Mouse (Mus musculus) heart, embryonic 16.5 days (tissue): ENCODE data around the gene Ccdc151. TPM values are rescaled to one million over a fixed set of nuclear protein-coding genes. Genes with fewer than 3 reads are reported as not detected.

Experiments
- ATAC-seq: fragments of 200-750 bp; cut with Nextera tagmentation; replicated peaks from 2 replicates; pipeline ENCODE4 v1.8.0; 2017; ENCODE audit warnings: moderate number of reproducible peaks; ENCODE audit not compliant: insufficient read depth, low FRiP score; ENCODE audit errors: extremely low read depth
- H3K27ac ChIP-seq: fragments of 300-500 bp; sonication (generic); 2 replicates; pipeline ENCODE4 v1.5.1; 2014; ENCODE audit warnings: mild to moderate bottlenecking, low read length, control low read depth, moderate library complexity
- H3K27me3 ChIP-seq: fragments of 300-500 bp; sonication (generic); 2 replicates; pipeline ENCODE4 v1.6.1; 2014; ENCODE audit warnings: low read length, mixed read lengths; ENCODE audit not compliant: control insufficient read depth, insufficient read depth
- H3K36me3 ChIP-seq: fragments of 300-500 bp; sonication (generic); 2 replicates; pipeline ENCODE4 v1.6.1; 2014; ENCODE audit not compliant: control insufficient read depth, insufficient read depth
- H3K4me1 ChIP-seq: fragments of 300-500 bp; sonication (generic); 2 replicates; pipeline ENCODE4 v1.6.1; 2014; ENCODE audit warnings: low read length, mixed read lengths; ENCODE audit not compliant: control insufficient read depth, insufficient read depth
- H3K4me2 ChIP-seq: fragments of 300-500 bp; sonication (generic); 2 replicates; pipeline ENCODE4 v1.6.1; 2014; ENCODE audit warnings: low read depth, mild to moderate bottlenecking, control low read depth, low read length
- H3K4me3 ChIP-seq: fragments of 300-500 bp; sonication (generic); 2 replicates; pipeline ENCODE4 v1.5.1; 2014; ENCODE audit warnings: mild to moderate bottlenecking, control low read depth, low read length
- H3K9ac ChIP-seq: fragments of 300-500 bp; sonication (generic); 2 replicates; pipeline ENCODE4 v1.6.1; 2014; ENCODE audit warnings: low read length, control low read depth
- H3K9me3 ChIP-seq: fragments of 300-500 bp; sonication (generic); replicated peaks from 2 replicates; pipeline ENCODE4 v1.6.1; 2016; ENCODE audit warnings: low read length; ENCODE audit not compliant: control insufficient read depth
- WGBS: fragments of 180-500 bp; shearing (Covaris S2); extraction: QIAGEN DNeasy Blood & Tissue Kit; methylation state at CpG from one replicate; pipeline ENCODE4 v1.1.7; 2014; 5-methylcytosine and 5-hydroxymethylcytosine counted together
- polyA plus RNA-seq: library from polyadenylated mRNA; unstranded; fragments of >200 nt; fragmentation: Nextera tagmentation; extraction: Ambion mirVana; gene quantifications from 2 replicates; pipeline ENCODE4 v1.2.1, GENCODE M21; 2015

Gene Ccdc151
- polyA plus RNA-seq, 1 experiment from 2014 or later, result 0.45 TPM

- Histone ChIP-seq H3K4me1 (no peaks in the 10 kb centered on the region), H3K9me3 (0 out of 2 replicates have a peak, but pooled peaks cover 2% of the 10 kb centered on the region), H3K27ac (no peak overlapping the region), H3K4me2 (no peak overlapping the region), H3K27me3 (no peaks in the 10 kb centered on the region), H3K9ac (no peak overlapping the region), H3K36me3 (no peaks in the 10 kb centered on the region), H3K4me3 (no peak overlapping the region)
- 68% methylated on average over 10 of the region's 10 CpGs for WGBS
- ATAC-seq, result no peak
These were observed 35.4 kb upstream of the Ccdc151 start for GRCm38 (mm10) chr9:22037826-22038225.

GRCm38 (mm10) chr9:22035300-22036044, 33.0 kb upstream of the Ccdc151 start:
- no peak overlapping the region for H3K27ac ChIP-seq
- no peaks in the 10 kb centered on the region for H3K4me1 ChIP-seq
- H3K36me3 ChIP-seq, result no peaks in the 10 kb centered on the region
- H3K9me3 ChIP-seq, result 0 out of 2 replicates have a peak, but pooled peaks cover under 1% of the 10 kb centered on the region
- H3K27me3 ChIP-seq, result no peaks in the 10 kb centered on the region
- 56% methylated on average over 6 of the region's 6 CpGs for WGBS
- ATAC-seq, result no peak
- H3K4me2 ChIP-seq, result no peak overlapping the region
- H3K4me3 ChIP-seq, result no peak overlapping the region
- H3K9ac ChIP-seq, result no peak overlapping the region

DNA sequence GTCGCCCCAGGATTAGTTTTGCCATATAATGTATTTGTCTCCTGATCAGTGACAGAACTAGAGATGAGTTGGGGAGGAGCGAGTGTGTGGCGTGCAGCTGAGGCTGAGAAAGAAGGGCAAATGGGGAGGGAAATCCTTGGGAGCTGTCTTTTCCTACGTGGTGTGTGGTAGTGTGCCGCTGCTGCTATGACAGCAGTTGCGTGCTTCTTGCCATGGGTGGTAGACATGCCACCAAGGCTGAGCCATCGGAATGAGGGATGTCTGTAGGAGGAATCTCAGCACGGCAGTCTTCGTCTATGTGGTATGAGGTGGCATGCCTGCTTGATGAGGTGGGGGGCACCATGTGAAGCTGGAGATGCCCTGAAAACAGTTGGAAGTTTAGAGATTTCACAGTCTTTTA, 28.0 kb upstream of the Ccdc151 start:
- no peak for ATAC-seq

GRCm38 (mm10) chr9:22028467-22028866, 26.0 kb upstream of the Ccdc151 start:
- Histone ChIP-seq H3K4me2 (no peak overlapping the region), H3K9ac (no peak overlapping the region), H3K9me3 (no peaks in the 10 kb centered on the region), H3K36me3 (no peaks in the 10 kb centered on the region), H3K4me3 (no peak overlapping the region), H3K27ac (no peak overlapping the region), H3K4me1 (no peaks in the 10 kb centered on the region), H3K27me3 (no peaks in the 10 kb centered on the region)
- no peak for ATAC-seq
- WGBS, result 40% methylated on average over 7 of the region's 7 CpGs

More for the DNA sequence above, 28.0 kb upstream of the Ccdc151 start:
- Histone ChIP-seq H3K4me3 (no peak overlapping the region), H3K27ac (no peak overlapping the region), H3K4me1 (no peaks in the 10 kb centered on the region), H3K4me2 (no peak overlapping the region), H3K27me3 (no peaks in the 10 kb centered on the region), H3K36me3 (no peaks in the 10 kb centered on the region), H3K9ac (no peak overlapping the region), H3K9me3 (no peaks in the 10 kb centered on the region)
- WGBS, result 89% methylated on average over 9 of the region's 9 CpGs

GRCm38 (mm10) chr9:22024592-22024991, 22.2 kb upstream of the Ccdc151 start:
- no peak overlapping the region for H3K4me3 ChIP-seq
- H3K9me3 ChIP-seq, result no peaks in the 10 kb centered on the region
- H3K27ac ChIP-seq, result no peak overlapping the region
- H3K27me3 ChIP-seq, result no peaks in the 10 kb centered on the region
- H3K4me1 ChIP-seq, result no peaks in the 10 kb centered on the region
- H3K36me3 ChIP-seq, result no peaks in the 10 kb centered on the region
- no peak overlapping the region for H3K9ac ChIP-seq
- ATAC-seq, result no peak
- H3K4me2 ChIP-seq, result no peak overlapping the region
- 52% methylated on average over 8 of the region's 8 CpGs for WGBS

DNA sequence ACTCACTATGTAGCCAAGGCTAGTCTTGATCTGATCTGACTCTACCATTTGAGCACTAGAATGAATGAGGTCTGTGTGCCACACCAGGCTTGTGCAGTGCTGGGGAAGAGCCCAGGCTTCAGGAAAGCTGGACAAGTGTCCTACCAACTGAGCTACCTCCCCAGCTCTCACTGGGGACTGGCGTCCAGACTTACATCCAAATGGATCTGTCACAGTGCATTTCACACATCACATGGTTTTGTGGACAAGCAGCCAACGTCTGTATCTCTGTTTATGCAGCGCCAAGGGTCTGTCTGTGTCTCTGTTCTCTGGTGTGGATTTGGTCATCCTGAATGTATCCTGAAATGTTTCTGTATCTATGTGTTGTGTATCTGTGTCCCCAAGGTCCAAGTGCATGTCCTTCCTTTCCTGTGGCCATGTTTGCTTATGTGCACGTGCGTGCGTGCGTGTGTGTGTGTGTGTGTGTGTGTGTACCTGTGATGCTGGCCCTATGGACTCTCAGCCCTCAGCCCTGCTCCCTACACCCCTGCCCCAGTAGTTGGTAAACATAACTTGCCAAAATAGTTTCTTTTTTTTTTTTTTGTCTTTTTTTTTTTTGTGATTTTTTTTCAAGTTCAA, 14.9 kb upstream of the Ccdc151 start:
- ATAC-seq, result no peak
- Histone ChIP-seq H3K27ac (no peak overlapping the region), H3K4me1 (no peaks in the 10 kb centered on the region), H3K4me2 (no peak overlapping the region), H3K4me3 (no peak overlapping the region), H3K36me3 (peaks cover 22% of the 10 kb centered on the region), H3K27me3 (no peaks in the 10 kb centered on the region), H3K9ac (no peak overlapping the region), H3K9me3 (no peaks in the 10 kb centered on the region)
- 67% methylated on average over 7 of the region's 7 CpGs for WGBS

GRCm38 (mm10) chr9:22016245-22016644, 13.8 kb upstream of the Ccdc151 start:
- no peaks in the 10 kb centered on the region for H3K4me1 ChIP-seq
- H3K4me3 ChIP-seq, result no peak overlapping the region
- no peaks in the 10 kb centered on the region for H3K9me3 ChIP-seq
- H3K36me3 ChIP-seq, result peaks cover 32% of the 10 kb centered on the region
- no peak overlapping the region for H3K9ac ChIP-seq
- no peak for ATAC-seq
- no peak overlapping the region for H3K4me2 ChIP-seq
- no peaks in the 10 kb centered on the region for H3K27me3 ChIP-seq
- 66% methylated on average over 10 of the region's 10 CpGs for whole genome bisulfite sequencing
- H3K27ac ChIP-seq, result no peak overlapping the region

GRCm38 (mm10) chr9:22012731-22013130, 10.3 kb upstream of the Ccdc151 start:
- no peaks in the 10 kb centered on the region for H3K27me3 ChIP-seq
- no peak overlapping the region for H3K9ac ChIP-seq
- no peaks in the 10 kb centered on the region for H3K9me3 ChIP-seq
- H3K4me2 ChIP-seq, result no peak overlapping the region
- no peaks in the 10 kb centered on the region for H3K4me1 ChIP-seq
- ATAC-seq, result no peak
- peaks cover 56% of the 10 kb centered on the region for H3K36me3 ChIP-seq
- no peak overlapping the region for H3K27ac ChIP-seq
- 90% methylated on average over 13 of the region's 13 CpGs for WGBS
- no peak overlapping the region for H3K4me3 ChIP-seq

DNA sequence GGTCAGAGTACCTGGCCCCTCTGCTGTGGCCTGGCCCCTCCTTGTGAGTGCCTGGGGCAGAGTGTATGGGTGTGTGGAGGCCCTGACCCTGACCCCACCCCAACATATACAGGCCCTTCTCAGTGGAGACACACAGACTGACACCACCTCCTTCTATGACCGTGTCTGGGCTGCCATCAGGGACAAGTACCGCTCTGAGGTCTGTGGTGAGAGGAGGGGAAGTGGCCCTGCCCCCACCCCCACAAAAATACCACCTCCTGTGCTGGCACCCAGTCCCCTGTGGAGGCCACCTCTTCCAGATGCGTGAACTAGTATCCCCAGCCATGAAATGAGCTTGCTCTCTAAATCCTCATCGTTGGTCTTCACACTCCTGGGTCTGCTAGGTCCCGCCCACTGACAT, 8.6 kb upstream of the Ccdc151 start:
- H3K27me3 ChIP-seq, result no peaks in the 10 kb centered on the region
- no peak overlapping the region for H3K4me2 ChIP-seq
- WGBS, result 86% methylated on average over 5 of the region's 5 CpGs
- H3K4me3 ChIP-seq, result no peak overlapping the region
- ATAC-seq, result no peak
- H3K9me3 ChIP-seq, result no peaks in the 10 kb centered on the region
- H3K4me1 ChIP-seq, result no peaks in the 10 kb centered on the region
- no peak overlapping the region for H3K9ac ChIP-seq
- H3K27ac ChIP-seq, result no peak overlapping the region
- H3K36me3 ChIP-seq, result peaks cover 65% of the 10 kb centered on the region
